ENCODE assay signal across 8 mouse cellular contexts in the genomic region with DNA sequence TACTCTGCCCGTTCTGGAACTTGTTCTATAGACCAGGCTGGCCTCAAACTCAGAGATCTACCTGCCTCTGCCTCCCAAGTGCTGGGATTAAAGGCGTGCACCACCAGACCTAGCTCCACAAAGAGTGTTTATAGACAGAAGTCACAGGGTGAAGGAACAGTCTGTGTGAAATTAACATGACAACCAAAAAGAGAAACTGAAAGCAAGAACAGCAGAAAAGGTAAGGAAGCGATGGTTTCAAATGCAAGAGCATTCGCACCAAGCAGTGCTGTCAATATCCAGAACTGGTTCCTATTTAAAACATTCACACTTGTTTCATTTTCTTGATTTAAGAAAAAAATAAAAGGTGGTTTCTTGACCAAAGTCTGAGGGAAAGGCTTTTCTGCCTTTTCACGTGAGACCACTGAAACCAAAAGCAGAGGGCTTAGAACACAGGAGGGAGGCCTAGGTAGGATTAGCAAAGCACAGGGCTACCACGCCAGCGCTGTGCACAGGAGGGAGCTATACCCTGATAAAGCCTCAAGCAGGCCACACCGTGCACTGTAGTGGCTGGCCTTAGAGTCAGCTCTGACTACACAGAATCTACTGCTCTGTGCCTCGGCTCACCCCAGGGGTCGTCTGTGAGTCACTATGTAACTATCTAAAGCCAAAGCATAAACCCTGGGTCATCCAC. TPM values are rescaled to one million over a fixed set of nuclear protein-coding genes. Genes with fewer than 3 reads are reported as not detected.
DNase-seq lines count a peak whose midpoint lies in the region; ATAC-seq and TF ChIP-seq lines count a peak whose summit lies in the region.

No protein-coding gene starts in this region.

- DNase-seq in cerebellum, adult 9-11 months: peak; percentile 16
- DNase-seq in cerebellum, adult 9-10 months: no peak
- peak; percentile 45 to 55 for DNase-seq in CD8-positive naive resting alpha-beta T cell, adult 2 months (ENCODE audit: low read depth in 2 of 2, low spot score in 2 of 2)
- DNase-seq in embryo, embryonic 11 days: peak; percentile 42
- peak; percentile 85 for DNase-seq in induced T-regulatory cell, adult 2 months (ENCODE audit: low read depth)
- DNase-seq in lung, postnatal 0 days (ENCODE audit: low spot score): peak; percentile 51
- DNase-seq in testis, postnatal 14 days (ENCODE audit: low spot score): peak; percentile 24
- DNase-seq in frontal cortex, postnatal 10 days (ENCODE audit: low spot score in 2 of 2): no peak

- H3K27ac ChIP-seq in lung, postnatal 0 days (ENCODE audit: low read length): peak overlapping the region; percentile 38; the same call in 1 of the 2 replicates

- H3K36me3 ChIP-seq in lung, postnatal 0 days (ENCODE audit: insufficient read depth, low read length): no peaks in the 10 kb centered on the region; the same call in 1 of the 2 replicates

- WGBS in lung, postnatal 0 days: 57% methylated on average over 10 of the region's 10 CpGs

- H3K4me1 ChIP-seq in lung, postnatal 0 days (ENCODE audit: insufficient read depth, low read depth, low read length): peaks cover 9% of the 10 kb centered on the region; the same call in 1 of the 2 replicates

- H3K27me3 ChIP-seq in lung, postnatal 0 days (replicated peaks; ENCODE audit: insufficient read depth, low read length): no peaks in the 10 kb centered on the region

- ATAC-seq in lung, postnatal 0 days: peak; percentile 79

- peak overlapping the region; percentile 9; the same call in 1 of the 2 replicates for H3K4me2 ChIP-seq in lung, postnatal 0 days (replicated peaks; ENCODE audit: low read depth, low read length)

- H3K4me3 ChIP-seq in lung, postnatal 0 days (ENCODE audit: low read depth, low read length): no peak overlapping the region

- no peak for TF ChIP-seq EP300 in lung, postnatal 0 days (IDR thresholded peaks at IDR 0.05)

- no peaks in the 10 kb centered on the region for H3K9me3 ChIP-seq in lung, postnatal 0 days (ENCODE audit: low read length)

- peak; percentile 56 for TF ChIP-seq CTCF in lung, postnatal 0 days (IDR thresholded peaks at IDR 0.05)

- no peak overlapping the region for H3K9ac ChIP-seq in lung, postnatal 0 days (replicated peaks; ENCODE audit: low read depth)

RNA-seq across cellular contexts. Expression of gene Pias1, which starts 15.5 kb away (rescaled TPM):
- 58.1 and 59.6 TPM in 2 replicates for polyA plus RNA-seq in lung, postnatal 0 days (2015; fragmentation: Nextera tagmentation; extraction: Ambion mirVana)

Comparison
In these comparisons a context has a peak if more than half of its experiments do, and no peak if none do; other contexts are left out.
1. DNase-seq: peak in cerebellum, adult 9-11 months (single experiment), CD8-positive naive resting alpha-beta T cell, adult 2 months (2 of 2), embryo, embryonic 11 days (single experiment), induced T-regulatory cell, adult 2 months (single experiment), lung, postnatal 0 days (single experiment) and testis, postnatal 14 days (single experiment); none in cerebellum, adult 9-10 months (single experiment) and frontal cortex, postnatal 10 days (0 of 2).